Mouse (Mus musculus) hindbrain, embryonic 11.5 days (tissue): ENCODE results near the gene Gm10842. TPM values are rescaled to one million over a fixed set of nuclear protein-coding genes. Genes with fewer than 3 reads are reported as not detected.
A peak's percentile ranks its signal among the peaks of the same experiment; 100 is the strongest.

ENCODE experiments used
- ATAC-seq: fragments of 200-750 bp; cut with Nextera tagmentation; 2 replicates; pipeline ENCODE4 v1.8.0; 2017; ENCODE audit warnings: mild to moderate bottlenecking, moderate TSS enrichment, moderate library complexity; ENCODE audit not compliant: low FRiP score
- DNase-seq: peaks from one replicate; pipeline ENCODE4 v3.0.0-alpha.2; 2015; ENCODE audit warnings: low spot score
- H3K27ac ChIP-seq: fragments of 300-500 bp; sonication (generic); 2 replicates; pipeline ENCODE4 v1.5.1; 2014; ENCODE audit warnings: mild to moderate bottlenecking, low read depth, low read length
- H3K27me3 ChIP-seq: fragments of 300-500 bp; sonication (generic); 2 replicates; pipeline ENCODE4 v1.6.1; 2014; ENCODE audit warnings: mild to moderate bottlenecking, low read length, moderate library complexity, mixed read lengths; ENCODE audit not compliant: control insufficient read depth, insufficient read depth
- H3K36me3 ChIP-seq: fragments of 300-500 bp; sonication (generic); 2 replicates; pipeline ENCODE4 v1.6.1; 2014; ENCODE audit warnings: mild to moderate bottlenecking, low read length, moderate library complexity, mixed read lengths; ENCODE audit not compliant: control insufficient read depth, insufficient read depth
- H3K4me1 ChIP-seq: fragments of 300-500 bp; sonication (generic); replicated peaks from 2 replicates; pipeline ENCODE4 v1.6.1; 2014; ENCODE audit warnings: low read length, mixed read lengths; ENCODE audit not compliant: control insufficient read depth, insufficient read depth
- H3K4me2 ChIP-seq: fragments of 300-500 bp; sonication (generic); replicated peaks from 2 replicates; pipeline ENCODE4 v1.6.1; 2014; ENCODE audit warnings: mild to moderate bottlenecking, low read depth, low read length
- H3K4me3 ChIP-seq: fragments of 300-500 bp; sonication (generic); 2 replicates; pipeline ENCODE4 v1.5.1; 2014; ENCODE audit warnings: low read depth, low read length
- H3K9ac ChIP-seq: fragments of 300-500 bp; sonication (generic); 2 replicates; pipeline ENCODE4 v1.6.1; 2014; ENCODE audit warnings: low read depth, low read length
- H3K9me3 ChIP-seq: fragments of 300-500 bp; sonication (generic); 2 replicates; pipeline ENCODE4 v1.6.1; 2016; ENCODE audit warnings: low read length; ENCODE audit not compliant: control insufficient read depth
- WGBS: fragments of 180-500 bp; shearing (Covaris S2); extraction: QIAGEN DNeasy Blood & Tissue Kit; methylation state at CpG from one replicate; pipeline ENCODE4 v1.1.7; 2014; 5-methylcytosine and 5-hydroxymethylcytosine counted together
- polyA plus RNA-seq: library from polyadenylated mRNA; unstranded; fragments of >200 nt; fragmentation: Nextera tagmentation; extraction: Ambion mirVana; gene quantifications from 2 replicates; pipeline ENCODE4 v1.2.1, GENCODE M21; 2014

Gene Gm10842
- polyA plus RNA-seq, 1 experiment from 2014 or later = not detected

DNA sequence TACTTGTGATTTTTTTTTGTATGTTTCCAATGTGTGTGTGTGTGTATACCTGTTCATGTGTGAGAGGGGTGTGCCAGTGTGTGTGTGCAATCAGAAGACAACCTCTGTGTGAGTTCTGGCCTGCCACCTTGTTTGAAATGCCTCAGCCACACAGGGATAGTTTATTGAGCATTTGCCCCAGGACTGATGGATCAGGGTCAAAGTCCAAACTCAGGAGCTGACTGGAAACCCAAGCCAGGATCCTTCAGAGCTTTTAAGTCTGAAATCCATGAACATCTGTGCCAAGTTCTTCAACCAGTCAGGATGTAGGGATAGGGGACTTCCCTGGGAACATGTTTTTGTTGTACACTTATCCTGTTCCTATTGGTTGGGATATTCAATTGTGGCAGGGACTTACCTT lies 11.4 kb downstream of the Gm10842 start:
- Histone ChIP-seq H3K4me2 (no peak overlapping the region), H3K4me1 (peaks cover 5% of the 10 kb centered on the region; the same call in 1 of the 2 replicates), H3K9me3 (0 out of 2 replicates have a peak, but pooled peaks cover 2% of the 10 kb centered on the region), H3K27ac (no peak overlapping the region), H3K27me3 (no peaks in the 10 kb centered on the region), H3K4me3 (no peak overlapping the region), H3K9ac (no peak overlapping the region), H3K36me3 (no peaks in the 10 kb centered on the region)
- DNase-seq (no peak), ATAC-seq (no peak)

DNA sequence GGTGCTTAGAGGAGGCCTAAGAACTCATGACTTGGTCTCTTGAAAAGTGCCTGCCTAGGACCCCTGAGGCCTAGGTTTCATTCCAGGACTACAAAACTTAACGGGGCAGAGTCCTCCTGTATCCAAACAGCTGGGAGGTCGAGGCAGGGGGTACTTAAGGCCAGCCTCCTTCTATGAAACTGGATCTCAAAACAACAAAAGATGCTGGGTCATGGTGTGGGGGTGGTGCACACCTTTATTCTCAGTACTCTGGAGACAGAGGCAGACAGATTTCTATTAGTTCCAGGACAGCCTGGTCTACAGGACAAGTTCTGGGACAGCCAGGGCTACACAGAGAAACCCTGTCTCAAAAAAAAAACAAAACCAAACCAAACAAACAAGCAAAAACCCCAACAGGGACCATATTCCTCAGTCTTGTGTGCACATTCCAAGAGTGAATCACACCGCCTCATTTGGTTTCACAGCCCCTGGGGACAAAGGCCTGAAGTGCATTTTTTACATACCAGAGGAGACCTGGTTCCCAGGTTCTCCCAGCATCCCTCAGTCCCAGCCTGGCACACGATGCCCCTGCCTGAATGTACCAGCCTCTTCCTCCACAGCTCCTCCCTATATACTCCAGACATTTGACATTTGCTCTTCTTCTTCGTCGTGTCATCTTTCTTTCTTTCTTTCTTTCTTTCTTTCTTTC lies 13.1 kb downstream of the Gm10842 start:
- no peaks in the 10 kb centered on the region for H3K4me1 ChIP-seq
- H3K27me3 ChIP-seq = no peaks in the 10 kb centered on the region
- no peak for ATAC-seq
- H3K27ac ChIP-seq = no peak overlapping the region
- no peak overlapping the region for H3K9ac ChIP-seq
- DNase-seq = no peak
- H3K4me3 ChIP-seq = no peak overlapping the region
- no peak overlapping the region for H3K4me2 ChIP-seq
- 61% methylated on average over 6 of the region's 6 CpGs for WGBS
- H3K9me3 ChIP-seq = 0 out of 2 replicates have a peak, but pooled peaks cover 2% of the 10 kb centered on the region
- H3K36me3 ChIP-seq = no peaks in the 10 kb centered on the region

DNA sequence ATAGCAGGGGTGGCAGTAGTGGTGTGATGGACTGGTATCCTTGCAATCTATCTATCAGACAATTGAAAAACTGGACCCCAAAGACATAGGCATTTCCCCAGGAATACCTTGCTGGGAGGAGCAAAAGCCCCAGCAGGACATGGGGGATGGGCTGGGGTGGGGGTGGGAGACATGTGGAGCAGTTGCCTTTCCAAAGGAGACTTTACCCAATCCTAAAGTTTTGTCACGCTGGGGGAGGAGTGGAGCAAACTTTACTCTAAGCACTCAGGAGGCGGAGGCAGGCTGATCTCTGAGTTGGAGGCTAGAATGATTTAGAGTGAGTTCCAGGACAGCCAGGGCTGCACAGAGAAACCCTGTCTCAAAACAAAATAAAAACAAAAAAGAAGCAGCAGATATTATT lies 14.7 kb downstream of the Gm10842 start:
- no peak overlapping the region for H3K4me2 ChIP-seq
- 0 out of 2 replicates have a peak, but pooled peaks cover 2% of the 10 kb centered on the region for H3K9me3 ChIP-seq
- DNase-seq = no peak
- no peak overlapping the region for H3K27ac ChIP-seq
- no peak overlapping the region for H3K4me3 ChIP-seq
- H3K36me3 ChIP-seq = no peaks in the 10 kb centered on the region
- no peaks in the 10 kb centered on the region for H3K27me3 ChIP-seq
- ATAC-seq = no peak
- 79% methylated on average over 2 of the region's 2 CpGs for WGBS
- H3K4me1 ChIP-seq = no peaks in the 10 kb centered on the region
- no peak overlapping the region for H3K9ac ChIP-seq

DNA sequence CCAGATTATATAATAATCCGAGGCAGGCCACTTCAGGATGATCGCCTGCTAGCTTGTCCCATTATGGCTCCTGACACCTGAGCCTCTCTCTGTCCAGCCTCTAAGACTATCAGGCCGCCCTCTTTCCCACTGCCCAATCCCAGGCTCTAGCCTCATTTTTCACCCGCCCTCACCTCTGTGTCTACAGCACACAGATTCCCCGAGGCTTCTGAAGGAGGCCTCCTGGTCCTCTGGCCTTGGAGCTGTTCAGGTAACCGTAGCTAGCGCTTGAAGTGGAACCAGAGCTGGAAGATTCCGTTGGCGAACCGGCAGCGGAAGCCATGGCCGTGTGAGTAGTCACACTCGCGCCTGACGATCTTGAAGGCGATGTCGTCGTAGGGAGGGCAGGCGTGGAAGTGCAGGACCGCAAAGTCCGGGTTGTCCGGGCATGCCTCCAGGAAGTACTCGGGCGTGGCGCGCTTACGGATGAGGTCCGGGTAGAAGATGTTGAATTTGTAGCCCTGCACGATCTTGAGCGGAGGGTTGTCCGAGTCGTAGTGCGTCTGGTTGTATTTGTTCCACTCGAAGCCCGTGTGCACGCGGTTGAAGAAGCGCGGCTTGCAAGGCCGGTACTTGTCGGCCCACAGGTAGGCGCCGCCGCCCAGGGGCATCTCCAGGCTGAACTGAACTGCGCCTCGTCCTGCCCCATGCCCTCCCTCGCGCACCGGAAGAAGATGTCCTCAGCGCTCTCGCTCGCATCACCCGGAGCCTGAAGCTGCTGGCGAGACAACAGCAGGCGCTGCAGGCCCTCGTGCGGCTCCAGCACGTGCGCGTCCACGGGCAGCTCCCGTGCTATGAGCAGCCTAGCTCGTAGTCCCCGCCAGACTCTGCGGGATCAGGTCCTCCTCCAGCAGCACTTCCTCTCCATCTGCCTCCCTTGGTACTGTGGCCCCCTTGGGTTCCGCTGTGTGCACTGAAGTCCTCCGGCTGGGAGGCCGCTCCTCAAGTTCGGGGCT lies 18.1 kb downstream of the Gm10842 start:
- Histone ChIP-seq H3K4me1 (no peaks in the 10 kb centered on the region), H3K4me2 (no peak overlapping the region)
- no peak for ATAC-seq

DNA sequence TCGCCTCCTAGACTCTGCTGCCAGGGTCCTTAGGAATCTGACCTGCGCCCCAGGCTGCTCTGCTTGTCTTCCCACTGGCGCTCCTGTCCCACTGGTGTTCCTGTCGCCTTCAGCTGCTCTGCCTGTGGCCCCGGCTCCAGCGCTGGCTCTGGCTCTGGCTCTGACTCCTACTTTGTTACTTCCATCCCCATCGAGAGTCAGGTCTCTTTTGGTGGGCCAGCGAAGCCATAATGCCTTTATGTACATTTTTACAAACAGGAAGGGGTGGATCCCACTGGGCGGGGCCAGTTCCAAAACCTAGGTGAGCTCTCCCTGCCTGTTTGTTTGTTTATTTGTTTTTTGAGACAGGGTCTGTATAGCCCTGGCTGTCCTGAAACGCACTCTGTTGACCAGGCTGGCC lies 20.1 kb downstream of the Gm10842 start:
- H3K9me3 ChIP-seq = 0 out of 2 replicates have a peak, but pooled peaks cover 2% of the 10 kb centered on the region
- no peak for DNase-seq
- H3K36me3 ChIP-seq = no peaks in the 10 kb centered on the region
- no peak overlapping the region for H3K4me2 ChIP-seq
- no peak for ATAC-seq
- H3K4me3 ChIP-seq = no peak overlapping the region
- H3K27ac ChIP-seq = no peak overlapping the region
- H3K27me3 ChIP-seq = no peaks in the 10 kb centered on the region
- 85% methylated on average over 10 of the region's 10 CpGs for WGBS
- no peaks in the 10 kb centered on the region for H3K4me1 ChIP-seq
- H3K9ac ChIP-seq = no peak overlapping the region

More for the DNA sequence above, 18.1 kb downstream of the Gm10842 start:
- WGBS = 80% methylated on average over 69 of the region's 69 CpGs
- H3K9ac ChIP-seq = no peak overlapping the region
- no peak overlapping the region for H3K4me3 ChIP-seq
- no peaks in the 10 kb centered on the region for H3K36me3 ChIP-seq
- 0 out of 2 replicates have a peak, but pooled peaks cover 2% of the 10 kb centered on the region for H3K9me3 ChIP-seq
- no peak overlapping the region for H3K27ac ChIP-seq
- no peak for DNase-seq
- H3K27me3 ChIP-seq = no peaks in the 10 kb centered on the region

DNA sequence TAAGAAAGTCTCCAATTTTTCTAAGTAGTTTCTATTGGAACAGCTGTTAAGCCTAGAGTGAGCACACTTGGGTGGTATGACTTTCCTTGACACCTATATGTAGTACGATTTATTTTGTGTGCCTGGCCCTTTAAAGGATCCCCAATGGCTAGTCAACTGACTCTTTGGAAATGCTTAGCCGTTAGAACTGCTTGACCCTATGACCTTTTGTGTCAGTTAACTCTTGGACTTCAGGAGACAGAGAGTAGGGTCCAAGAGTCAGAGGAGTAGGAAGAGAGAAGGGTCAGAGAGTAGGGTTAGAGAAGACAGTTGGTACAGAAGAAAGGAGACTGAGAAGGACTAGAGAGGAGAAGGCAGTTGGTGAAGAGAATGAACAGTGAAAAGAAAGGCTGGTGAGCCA lies 31.8 kb downstream of the Gm10842 start, which contains the start of gene Tlk2:
Gene Tlk2 (plus strand): TSS at position 292 of the 400 bp plus-strand sequence.
- 36% methylated on average over 2 of the region's 2 CpGs for WGBS
- H3K9me3 ChIP-seq = no peaks in the 10 kb centered on the region
- no peaks in the 10 kb centered on the region for H3K4me1 ChIP-seq
- DNase-seq (no peak), ATAC-seq (no peak)
- H3K4me2 ChIP-seq = no peak within 1 kb of the TSS
- H3K9ac ChIP-seq = no peak within 1 kb of the TSS
- no peaks in the 10 kb centered on the region for H3K36me3 ChIP-seq
- no peak within 1 kb of the TSS for H3K27ac ChIP-seq
- peak within 1 kb of the TSS; percentile 93 for H3K4me3 ChIP-seq
- H3K27me3 ChIP-seq = no peaks in the 10 kb centered on the region

DNA sequence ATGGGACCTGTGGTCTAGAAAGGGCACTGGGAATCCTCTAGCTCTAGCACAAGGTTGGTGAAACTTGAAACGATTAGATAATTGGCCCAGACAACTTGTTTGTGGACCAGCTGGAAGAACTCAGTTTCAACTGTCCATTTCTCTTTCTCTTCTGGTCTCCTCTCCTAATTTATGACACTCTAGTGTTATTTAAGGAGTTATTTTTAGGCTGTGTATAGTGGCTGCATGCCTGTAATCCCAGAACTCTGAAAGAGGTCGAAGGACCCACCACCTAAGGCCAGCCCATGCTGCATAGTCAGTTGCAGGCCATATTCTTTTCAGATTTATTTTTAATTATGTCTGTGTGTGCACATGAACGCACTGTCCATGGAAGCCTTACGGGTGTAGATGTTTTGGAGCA lies 32.8 kb downstream of the Gm10842 start:
- Histone ChIP-seq H3K4me2 (peak overlapping the region; percentile 81), H3K9ac (no peak overlapping the region; the same call in 1 of the 2 replicates), H3K9me3 (no peaks in the 10 kb centered on the region), H3K27me3 (no peaks in the 10 kb centered on the region), H3K4me1 (no peaks in the 10 kb centered on the region), H3K27ac (no peak overlapping the region), H3K4me3 (peak overlapping the region; percentile 93), H3K36me3 (peaks cover 4% of the 10 kb centered on the region; the same call in 1 of the 2 replicates)
- ATAC-seq (no peak), DNase-seq (no peak)
- WGBS = 89% methylated on average over 4 of the region's 4 CpGs

DNA sequence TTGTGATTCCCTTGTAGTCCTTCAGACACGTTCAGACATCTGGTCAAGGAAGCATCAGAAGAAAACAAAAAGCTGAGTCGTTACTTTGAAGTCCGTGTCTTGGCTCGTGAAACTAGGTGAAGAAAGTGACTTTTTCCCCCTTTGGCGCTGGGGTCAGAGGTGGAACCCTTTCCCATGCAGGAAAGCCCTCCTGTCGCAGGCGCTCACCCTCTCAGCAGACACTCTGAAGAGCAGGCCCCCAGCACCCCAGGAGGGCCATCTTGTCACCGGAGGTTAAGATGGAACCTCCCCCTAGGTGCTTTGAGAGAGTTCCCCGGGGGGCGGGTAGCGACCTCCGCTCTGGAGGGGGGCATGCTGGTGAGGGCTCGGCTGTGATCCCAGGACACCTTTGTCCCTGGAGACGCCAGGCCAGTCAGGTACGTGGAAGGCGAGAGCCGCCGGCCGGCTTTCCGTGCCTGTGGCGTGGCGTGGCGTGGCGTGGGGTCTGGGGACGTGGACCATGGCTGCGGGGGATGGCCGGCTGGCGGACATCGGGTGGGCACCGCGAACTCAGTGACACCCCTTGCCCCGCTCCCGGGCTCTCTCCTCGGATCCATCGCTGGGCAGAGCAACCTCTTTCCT lies 33.9 kb downstream of the Gm10842 start:
- H3K27ac ChIP-seq = peak overlapping the region; percentile 94
- no peaks in the 10 kb centered on the region for H3K4me1 ChIP-seq
- under 1% methylated on average over 28 of the region's 35 CpGs for WGBS
- ATAC-seq (peak; percentile 25), DNase-seq (peak; percentile 55)
- peak overlapping the region; percentile 81 for H3K4me2 ChIP-seq
- no peaks in the 10 kb centered on the region for H3K9me3 ChIP-seq
- H3K9ac ChIP-seq = peak overlapping the region; percentile 92
- H3K27me3 ChIP-seq = no peaks in the 10 kb centered on the region
- peaks cover 7% of the 10 kb centered on the region for H3K36me3 ChIP-seq
- peak overlapping the region; percentile 93 for H3K4me3 ChIP-seq
